Mouse (Mus musculus) spleen, postnatal 36 days (tissue): ENCODE results near the gene Hspa1l.
A peak's percentile ranks its signal among the peaks of the same experiment; 100 is the strongest.
"Not testable (repeated sequence)": the region's sequence is repeated elsewhere in the genome, so short reads cannot be mapped to it uniquely, and the experiment has no call there.

Experiments used
- DNase-seq, 2 experiments: peaks; one replicate each; pipeline ENCODE4 v3.0.0; 2022; ENCODE audit warnings: low spot score in 2 of 2, mixed read lengths in 1 of 2

Gene Hspa1l

GRCm38 (mm10) chr17:34951636-34952377, 20.7 kb upstream of the Hspa1l start:
- DNase-seq, result no peak

GRCm38 (mm10) chr17:34952378-34953040, 20.0 kb upstream of the Hspa1l start:
- DNase-seq, result peak; percentile 70 to 80

DNA sequence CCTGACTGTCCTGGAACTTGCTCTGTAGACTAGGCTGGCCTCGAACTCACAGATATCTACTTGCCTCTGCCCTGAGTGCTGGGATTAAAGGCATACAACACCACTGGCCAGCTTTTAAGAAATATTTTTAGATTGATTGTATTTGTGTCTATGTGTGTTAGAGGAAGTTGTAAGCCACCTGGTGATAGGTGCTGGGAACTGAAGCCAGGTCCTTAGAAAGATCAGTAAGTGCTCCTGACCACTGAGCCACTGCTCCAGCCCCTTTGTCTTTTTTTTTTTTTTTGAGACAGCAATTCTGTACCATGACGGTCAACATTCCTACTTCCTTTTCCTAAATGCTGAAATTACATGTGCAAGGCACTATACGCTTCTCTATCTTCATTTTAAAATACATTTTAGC, 19.2 kb upstream of the Hspa1l start:
- DNase-seq, result no peak

DNA sequence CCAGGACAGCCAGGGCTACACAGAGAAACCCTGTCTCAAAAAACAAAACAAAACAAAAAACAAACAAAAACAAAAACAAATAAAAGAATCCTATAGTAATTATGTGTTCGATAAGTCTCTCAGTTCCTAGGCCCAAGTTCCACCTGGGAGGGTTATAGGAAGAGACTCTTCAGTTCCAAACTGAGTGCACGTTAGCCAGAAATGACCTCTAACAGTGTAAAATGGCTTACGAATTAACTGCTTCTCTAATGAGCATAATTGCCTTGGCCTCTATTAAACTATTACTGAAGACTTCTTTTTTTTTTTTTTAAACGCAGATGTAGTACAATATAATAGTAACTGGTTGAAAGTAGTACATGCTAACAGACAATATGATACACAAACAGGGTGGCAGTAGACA, 18.6 kb upstream of the Hspa1l start:
- DNase-seq, result no peak

- no peak for DNase-seq
Measured at GRCm38 (mm10) chr17:34954831-34955230, 17.7 kb upstream of the Hspa1l start.

GRCm38 (mm10) chr17:34955884-34956283, 16.6 kb upstream of the Hspa1l start:
- DNase-seq, result no peak

DNA sequence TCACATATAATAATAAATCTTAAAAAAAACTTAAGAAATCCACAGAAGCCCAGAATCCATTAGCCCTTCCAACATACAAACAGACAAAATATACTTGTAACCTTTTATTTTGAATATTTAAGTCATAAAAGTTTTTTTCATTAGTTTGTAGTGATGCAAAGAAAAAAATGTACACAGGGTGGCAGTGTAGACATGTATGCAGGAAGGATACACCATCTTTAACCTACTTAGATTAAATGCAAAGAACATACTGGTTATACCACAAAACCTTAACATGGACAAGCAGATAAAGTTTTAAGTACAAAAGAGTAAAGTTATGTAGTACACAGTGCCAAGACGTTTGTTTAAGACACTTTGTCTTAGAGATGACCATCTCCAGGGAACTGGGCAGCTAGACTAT, 16.2 kb upstream of the Hspa1l start:
- no peak for DNase-seq

DNA sequence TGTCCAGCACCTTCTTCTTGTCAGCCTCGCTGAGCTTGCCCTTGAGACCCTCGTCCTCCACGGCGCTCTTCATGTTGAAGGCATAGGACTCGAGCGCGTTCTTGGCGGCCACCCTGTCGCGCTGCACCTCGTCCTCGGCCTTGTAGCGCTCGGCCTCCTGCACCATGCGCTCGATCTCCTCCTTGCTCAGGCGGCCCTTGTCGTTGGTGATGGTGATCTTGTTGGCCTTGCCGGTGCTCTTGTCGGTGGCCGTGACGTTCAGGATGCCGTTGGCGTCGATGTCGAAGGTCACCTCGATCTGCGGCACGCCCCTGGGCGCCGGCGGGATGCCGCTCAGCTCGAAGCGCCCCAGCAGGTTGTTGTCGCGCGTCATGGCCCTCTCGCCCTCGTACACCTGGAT, 15.2 kb upstream of the Hspa1l start:
- DNase-seq, result not testable (repeated sequence)

DNA sequence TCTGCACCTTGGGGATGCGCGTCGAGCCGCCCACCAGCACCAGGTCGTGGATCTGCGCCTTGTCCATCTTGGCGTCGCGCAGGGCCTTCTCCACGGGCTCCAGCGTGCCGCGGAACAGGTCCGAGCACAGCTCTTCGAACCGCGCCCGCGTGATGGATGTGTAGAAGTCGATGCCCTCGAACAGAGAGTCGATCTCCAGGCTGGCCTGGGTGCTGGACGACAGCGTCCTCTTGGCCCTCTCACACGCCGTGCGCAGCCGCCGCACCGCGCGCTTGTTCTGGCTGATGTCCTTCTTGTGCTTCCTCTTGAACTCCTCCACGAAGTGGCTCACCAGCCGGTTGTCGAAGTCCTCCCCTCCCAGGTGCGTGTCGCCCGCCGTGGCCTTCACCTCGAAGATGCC, 14.5 kb upstream of the Hspa1l start:
- DNase-seq, result not testable (repeated sequence)

DNA sequence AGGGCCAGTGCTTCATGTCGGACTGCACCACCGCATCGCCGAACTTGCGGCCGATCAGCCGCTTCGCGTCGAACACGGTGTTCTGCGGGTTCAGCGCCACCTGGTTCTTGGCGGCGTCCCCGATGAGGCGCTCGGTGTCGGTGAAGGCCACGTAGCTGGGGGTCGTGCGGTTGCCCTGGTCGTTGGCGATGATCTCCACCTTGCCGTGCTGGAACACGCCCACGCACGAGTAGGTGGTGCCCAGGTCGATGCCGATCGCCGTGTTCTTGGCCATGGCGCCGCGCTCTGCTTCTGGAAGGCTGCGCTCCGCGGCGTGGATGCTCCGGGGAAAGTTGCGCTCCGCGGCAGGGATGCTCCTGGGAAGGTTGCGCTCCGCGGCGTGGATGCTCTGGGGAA, 13.8 kb upstream of the Hspa1l start:
- not testable (repeated sequence) for DNase-seq

GRCm38 (mm10) chr17:34959130-34959778, 13.2 kb upstream of the Hspa1l start, which contains the start of gene Hspa1b:
Gene Hspa1b (minus strand): TSS chr17:34959238.
- DNase-seq, result peak; percentile 76 to 77

GRCm38 (mm10) chr17:34959881-34960515, 12.5 kb upstream of the Hspa1l start:
- no peak for DNase-seq

GRCm38 (mm10) chr17:34960702-34961493, 11.6 kb upstream of the Hspa1l start:
- DNase-seq, result no peak

GRCm38 (mm10) chr17:34962125-34962524, 10.4 kb upstream of the Hspa1l start:
- DNase-seq, result no peak

GRCm38 (mm10) chr17:34962841-34963240, 9.7 kb upstream of the Hspa1l start:
- DNase-seq, result no peak

GRCm38 (mm10) chr17:34964640-34965049, 7.9 kb upstream of the Hspa1l start:
- no peak for DNase-seq

- no peak for DNase-seq
Measured at GRCm38 (mm10) chr17:34965627-34966026, 6.9 kb upstream of the Hspa1l start.

DNA sequence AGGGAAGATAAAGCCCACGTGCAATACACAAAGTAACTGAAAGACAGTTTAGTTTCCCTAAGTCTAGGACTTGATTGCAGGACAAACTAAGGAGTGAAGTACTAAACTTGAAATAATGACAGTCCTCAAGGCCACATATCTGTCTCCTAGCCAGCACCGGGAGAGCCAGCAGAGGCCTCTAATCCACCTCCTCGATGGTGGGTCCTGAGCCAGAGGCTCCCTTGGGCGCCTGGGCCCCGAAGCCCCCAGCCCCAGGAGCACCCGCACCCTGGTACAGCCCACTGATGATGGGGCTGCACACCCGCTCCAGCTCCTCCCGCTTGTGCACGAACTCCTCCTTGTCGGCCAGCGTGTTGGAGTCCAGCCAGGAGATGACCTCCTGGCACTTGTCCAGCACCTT, 2.7 kb upstream of the Hspa1l start, which contains the start of gene Gm20481:
Gene Gm20481 (plus strand): TSS at position 91 of the 400 bp plus-strand sequence.
- DNase-seq, result not testable (repeated sequence)

DNA sequence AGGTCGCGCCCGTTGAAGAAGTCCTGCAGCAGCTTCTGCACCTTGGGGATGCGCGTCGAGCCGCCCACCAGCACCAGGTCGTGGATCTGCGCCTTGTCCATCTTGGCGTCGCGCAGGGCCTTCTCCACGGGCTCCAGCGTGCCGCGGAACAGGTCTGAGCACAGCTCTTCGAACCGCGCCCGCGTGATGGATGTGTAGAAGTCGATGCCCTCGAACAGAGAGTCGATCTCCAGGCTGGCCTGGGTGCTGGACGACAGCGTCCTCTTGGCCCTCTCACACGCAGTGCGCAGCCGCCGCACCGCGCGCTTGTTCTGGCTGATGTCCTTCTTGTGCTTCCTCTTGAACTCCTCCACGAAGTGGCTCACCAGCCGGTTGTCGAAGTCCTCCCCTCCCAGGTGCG, 1.7 kb upstream of the Hspa1l start:
- DNase-seq, result not testable (repeated sequence)

DNA sequence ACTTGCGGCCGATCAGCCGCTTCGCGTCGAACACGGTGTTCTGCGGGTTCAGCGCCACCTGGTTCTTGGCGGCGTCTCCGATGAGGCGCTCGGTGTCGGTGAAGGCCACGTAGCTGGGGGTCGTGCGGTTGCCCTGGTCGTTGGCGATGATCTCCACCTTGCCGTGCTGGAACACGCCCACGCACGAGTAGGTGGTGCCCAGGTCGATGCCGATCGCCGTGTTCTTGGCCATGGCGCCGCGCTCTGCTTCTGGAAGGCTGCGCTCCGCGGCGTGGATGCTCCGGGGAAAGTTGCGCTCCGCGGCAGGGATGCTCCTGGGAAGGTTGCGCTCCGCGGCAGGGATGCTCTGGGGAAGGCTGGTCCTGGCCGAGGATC, 822 bp upstream of the Hspa1l start:
- DNase-seq, result not testable (repeated sequence)
